ENCODE assay signal across 9 mouse cellular contexts in genomic region chr1:75315456-75316365, GRCm38 (mm10). TPM values are rescaled to one million over a fixed set of nuclear protein-coding genes. Genes with fewer than 3 reads are reported as not detected.
DNase-seq lines count a peak whose midpoint lies in the region; ATAC-seq and TF ChIP-seq lines count a peak whose summit lies in the region.
"Had no signal": no experiment of that assay in that cellular context is flagged by ENCODE, and none has a peak within 500 bp of the region (broad histone marks: within the 10 kb centered on the region; RNA-seq: fewer than 3 reads in every experiment).

No protein-coding gene starts in this region.

- H3K79me2 ChIP-seq in CH12.LX (replicated peaks; ENCODE audit: control insufficient read depth, extremely low read depth, insufficient read depth, poor library complexity, severe bottlenecking) = no peaks in the 10 kb centered on the region

- no peak for TF ChIP-seq POLR2A in CH12.LX (IDR thresholded peaks at IDR 0.05; ENCODE audit: low read depth, low read length)

- H3K4me1 ChIP-seq in erythroblast, embryonic 14.5 days (ENCODE audit: control insufficient read depth) = peaks cover 36% of the 10 kb centered on the region
- H3K4me1 ChIP-seq in CH12.LX (ENCODE audit: control insufficient read depth in 1 of 2, insufficient read depth in 2 of 2) = peaks cover 6 to 34% of the 10 kb centered on the region in 2 experiments
- peaks cover 6% of the 10 kb centered on the region; the same call in 1 of the 2 replicates for H3K4me1 ChIP-seq in forebrain, embryonic 14.5 days (ENCODE audit: control insufficient read depth, insufficient read depth, low read length)
- H3K4me1 ChIP-seq in liver, embryonic 11.5 days (replicated peaks; ENCODE audit: control insufficient read depth, insufficient read depth, low read length) = peaks cover 12% of the 10 kb centered on the region

- H3K4me2 ChIP-seq in CH12.LX (ENCODE audit: insufficient read depth, low read depth, poor library complexity, severe bottlenecking) = peak overlapping the region; percentile 63
- H3K4me2 ChIP-seq in forebrain, embryonic 14.5 days (ENCODE audit: low read length) = peak overlapping the region; percentile 66
- H3K4me2 ChIP-seq in liver, embryonic 11.5 days = peak overlapping the region; percentile 93

- TF ChIP-seq EP300 in CH12.LX (IDR thresholded peaks at IDR 0.05; ENCODE audit: low read length) = no peak

- peak overlapping the region; percentile 89 for H3K4me3 ChIP-seq in erythroblast, embryonic 14.5 days (replicated peaks)
- peak overlapping the region; percentile 64 to 87 (median 86) for H3K4me3 ChIP-seq in CH12.LX (replicated peaks in 1 of 3; ENCODE audit: low read depth in 2 of 3, low read length in 2 of 3, poor library complexity in 1 of 3)
- peak overlapping the region; percentile 71 for H3K4me3 ChIP-seq in forebrain, embryonic 14.5 days (ENCODE audit: low read depth, low read length)
- H3K4me3 ChIP-seq in liver, embryonic 11.5 days (ENCODE audit: low read depth, low read length) = peak overlapping the region; percentile 62

- TF ChIP-seq RAD21 in CH12.LX (IDR thresholded peaks at IDR 0.05; ENCODE audit: low read depth, low read length) = no peak

- DNase-seq in CH12.LX (ENCODE audit: extremely low read depth) = no peak
- DNase-seq in forebrain, embryonic 14.5 days (ENCODE audit: low spot score) = no peak
- DNase-seq in liver, embryonic 11.5 days (ENCODE audit: low spot score) = no peak
- peak; percentile 36 for DNase-seq in testis, postnatal 14 days (ENCODE audit: low spot score)
- DNase-seq in urinary bladder, postnatal 10 days (ENCODE audit: low spot score) = no peak

- no peak for ATAC-seq in erythroblast, adult 5-6 weeks (replicated peaks; ENCODE audit: low FRiP score, poor library complexity, severe bottlenecking)
- ATAC-seq in forebrain, embryonic 14.5 days = no peak
- ATAC-seq in liver, embryonic 11.5 days (replicated peaks; ENCODE audit: low FRiP score) = no peak
- ATAC-seq in monocyte, adult 5-6 weeks (replicated peaks; ENCODE audit: insufficient number of reproducible peaks, low FRiP score, low TSS enrichment, poor library complexity, severe bottlenecking) = no peak

- peaks cover 48% of the 10 kb centered on the region for H3K36me3 ChIP-seq in erythroblast, embryonic 14.5 days (ENCODE audit: control insufficient read depth)
- peaks cover 30 to 48% of the 10 kb centered on the region in 2 experiments for H3K36me3 ChIP-seq in CH12.LX (replicated peaks in 1 of 2; ENCODE audit: control insufficient read depth in 1 of 2, insufficient read depth in 1 of 2, low read length in 1 of 2)
- H3K36me3 ChIP-seq in forebrain, embryonic 14.5 days (ENCODE audit: control insufficient read depth, insufficient read depth, low read length) = peaks cover 45% of the 10 kb centered on the region
- H3K36me3 ChIP-seq in liver, embryonic 11.5 days (ENCODE audit: control insufficient read depth, insufficient read depth, low read length) = peaks cover 14% of the 10 kb centered on the region

- H3K27ac ChIP-seq in CH12.LX (ENCODE audit: insufficient read depth, low read depth) = no peak overlapping the region
- H3K27ac ChIP-seq in forebrain, embryonic 14.5 days (ENCODE audit: low read depth, low read length) = no peak overlapping the region
- H3K27ac ChIP-seq in liver, embryonic 11.5 days (ENCODE audit: low read depth, low read length) = peak overlapping the region; percentile 87

- dilution Hi-C loops in CH12.LX (cut with MboI; ENCODE audit: extremely low pct_ligation_motif_present, extremely low pct_unique_long_range_greater_than_20kb, low sequenced_read_pairs) = no loop called here

- in situ Hi-C loops in CH12.LX (cut with MboI; ENCODE audit: low pct_ligation_motif_present, low pct_unique_long_range_greater_than_20kb, low sequenced_read_pairs) = no loop called here

- 87% methylated on average over 29 of the region's 29 CpGs for WGBS in forebrain, embryonic 14.5 days
- WGBS in liver, embryonic 11.5 days = 83% methylated on average over 29 of the region's 29 CpGs

- H3K9me3 ChIP-seq in erythroblast, embryonic 14.5 days (ENCODE audit: control insufficient read depth, low read length) = 0 out of 2 replicates have a peak, but pooled peaks cover 2% of the 10 kb centered on the region
- no peaks in the 10 kb centered on the region for H3K9me3 ChIP-seq in CH12.LX (replicated peaks; ENCODE audit: low read length)
- no peaks in the 10 kb centered on the region for H3K9me3 ChIP-seq in forebrain, embryonic 14.5 days (replicated peaks; ENCODE audit: control insufficient read depth, low read length)
- no peaks in the 10 kb centered on the region for H3K9me3 ChIP-seq in liver, embryonic 11.5 days (ENCODE audit: control insufficient read depth, low read length)

- H3K9ac ChIP-seq in CH12.LX (ENCODE audit: insufficient read depth, low read depth) = peak overlapping the region; percentile 85
- peak overlapping the region; percentile 77; the same call in 1 of the 2 replicates for H3K9ac ChIP-seq in forebrain, embryonic 14.5 days (ENCODE audit: low read length)
- H3K9ac ChIP-seq in liver, embryonic 11.5 days (ENCODE audit: low read depth, low read length) = peak overlapping the region; percentile 72

- no peaks in the 10 kb centered on the region for H3K27me3 ChIP-seq in erythroblast, embryonic 14.5 days (ENCODE audit: control insufficient read depth)
- no peaks in the 10 kb centered on the region for H3K27me3 ChIP-seq in CH12.LX (replicated peaks)
- H3K27me3 ChIP-seq in forebrain, embryonic 14.5 days (replicated peaks; ENCODE audit: control insufficient read depth, insufficient read depth, low read length) = no peaks in the 10 kb centered on the region
- H3K27me3 ChIP-seq in liver, embryonic 11.5 days (replicated peaks; ENCODE audit: control insufficient read depth, insufficient read depth, low read length) = no peaks in the 10 kb centered on the region

- TF ChIP-seq CTCF in CH12.LX (conservative IDR thresholded peaks at IDR 0.05 in 1 of 2, IDR thresholded peaks at IDR 0.05 in 1 of 2; ENCODE audit: low read depth in 2 of 2, low read length in 2 of 2) = no peak

TF ChIP-seq in CH12.LX, 34 proteins besides CTCF, POLR2A, EP300 and RAD21 (continues in another document):
- TF ChIP-seq MYC (IDR thresholded peaks at IDR 0.05; ENCODE audit: low read depth, low read length) = no peak
- TF ChIP-seq MXI1 (IDR thresholded peaks at IDR 0.05; ENCODE audit: low read depth, low read length) = no peak
- TF ChIP-seq USF2 (conservative IDR thresholded peaks at IDR 0.05; ENCODE audit: low read depth, low read length) = no peak
- no peak for TF ChIP-seq ETS1 (conservative IDR thresholded peaks at IDR 0.05; ENCODE audit: low read depth, low read length)

RNA-seq across cellular contexts. Expression of gene Dnpep, which starts 2.1 kb away (rescaled TPM):
- 3.7 and 4.8 TPM in 2 replicates for polyA plus RNA-seq in erythroblast, embryonic 14.5 days (2012)
- total RNA-seq in erythroblast, adult 5-6 weeks (2015; ENCODE audit: low replicate concordance) = 14.0 and 20.3 TPM in 2 replicates
- 7.7 and 11.8 TPM in 2 replicates for total RNA-seq in erythroblast, adult 5-6 weeks (2017; ENCODE audit: low replicate concordance)
- total RNA-seq in CH12.LX (2012; rRNA removed) (67.3 and 73.8 TPM in 2 replicates), CH12.LX (2014; rRNA removed) (48.4 and 50.4 TPM in 2 replicates)
- 35.0 and 39.8 TPM in 2 replicates for polyA plus RNA-seq in CH12.LX (2012; ENCODE audit: insufficient read length, low read depth)
- polyA plus RNA-seq in forebrain, embryonic 14.5 days (2014; fragmentation: Nextera tagmentation; extraction: Ambion mirVana) = 160 and 178 TPM in 2 replicates
- polyA plus RNA-seq in liver, embryonic 11.5 days (2014; fragmentation: Nextera tagmentation; extraction: Ambion mirVana) = 83.7 and 98.7 TPM in 2 replicates
- total RNA-seq in monocyte, adult 5-6 weeks (2017) = 24.0 to 37.3 TPM (median 32.1 TPM) in 3 replicates

RNA-seq across cellular contexts. Expression of gene Resp18, which starts 37.5 kb away (rescaled TPM):
- polyA plus RNA-seq in erythroblast, embryonic 14.5 days (2012) = not detected in 2 replicates
- total RNA-seq in erythroblast, adult 5-6 weeks (2015; ENCODE audit: low replicate concordance) = not detected in 2 replicates
- not detected in 2 replicates for total RNA-seq in erythroblast, adult 5-6 weeks (2017; ENCODE audit: low replicate concordance)
- total RNA-seq in CH12.LX (2012; rRNA removed) = not detected in 2 replicates
- not detected in 2 replicates for total RNA-seq in CH12.LX (2014; rRNA removed)
- polyA plus RNA-seq in CH12.LX (2012; ENCODE audit: insufficient read length, low read depth) = not detected in 2 replicates
- polyA plus RNA-seq in forebrain, embryonic 14.5 days (2014; fragmentation: Nextera tagmentation; extraction: Ambion mirVana) = 62.4 and 68.1 TPM in 2 replicates
- 0.40 TPM in 1 of 2 replicates, not detected in the other for polyA plus RNA-seq in liver, embryonic 11.5 days (2014; fragmentation: Nextera tagmentation; extraction: Ambion mirVana)
- total RNA-seq in monocyte, adult 5-6 weeks (2017) = not detected in 3 replicates
- total RNA-seq: heart, postnatal 10 days had no signal

RNA-seq across cellular contexts. Expression of gene Des, which starts 44.4 kb away (rescaled TPM):
- polyA plus RNA-seq in erythroblast, embryonic 14.5 days (2012) = 0.03 and 0.12 TPM in 2 replicates
- not detected in 2 replicates for total RNA-seq in erythroblast, adult 5-6 weeks (2015; ENCODE audit: low replicate concordance)
- total RNA-seq in erythroblast, adult 5-6 weeks (2017; ENCODE audit: low replicate concordance) = not detected in 2 replicates
- total RNA-seq in CH12.LX (2012; rRNA removed) = 9.1 and 9.3 TPM in 2 replicates
- total RNA-seq in CH12.LX (2014; rRNA removed) = 10.0 and 11.7 TPM in 2 replicates
- 18.9 and 20.9 TPM in 2 replicates for polyA plus RNA-seq in CH12.LX (2012; ENCODE audit: insufficient read length, low read depth)
- 1.3 and 1.4 TPM in 2 replicates for polyA plus RNA-seq in forebrain, embryonic 14.5 days (2014; fragmentation: Nextera tagmentation; extraction: Ambion mirVana)
- 13.3 and 14.5 TPM in 2 replicates for polyA plus RNA-seq in liver, embryonic 11.5 days (2014; fragmentation: Nextera tagmentation; extraction: Ambion mirVana)
- not detected in 3 replicates for total RNA-seq in monocyte, adult 5-6 weeks (2017)

RNA-seq across cellular contexts. Expression of gene Ptprn, which starts 51.4 kb away (rescaled TPM):
- polyA plus RNA-seq in erythroblast, embryonic 14.5 days (2012) = not detected in 2 replicates
- total RNA-seq in erythroblast, adult 5-6 weeks (2015; ENCODE audit: low replicate concordance) = not detected in 2 replicates
- not detected in 2 replicates for total RNA-seq in erythroblast, adult 5-6 weeks (2017; ENCODE audit: low replicate concordance)
- total RNA-seq in CH12.LX (2012; rRNA removed) = 0.04 TPM in 1 of 2 replicates, not detected in the other
- total RNA-seq in CH12.LX (2014; rRNA removed) = not detected in 2 replicates
- polyA plus RNA-seq in CH12.LX (2012; ENCODE audit: insufficient read length, low read depth) = 0.16 TPM in 1 of 2 replicates, not detected in the other
- 5.1 and 8.0 TPM in 2 replicates for polyA plus RNA-seq in forebrain, embryonic 14.5 days (2014; fragmentation: Nextera tagmentation; extraction: Ambion mirVana)
- polyA plus RNA-seq in liver, embryonic 11.5 days (2014; fragmentation: Nextera tagmentation; extraction: Ambion mirVana) = 0.55 and 1.0 TPM in 2 replicates
- not detected in 3 replicates for total RNA-seq in monocyte, adult 5-6 weeks (2017)

RNA-seq across cellular contexts. Expression of gene Speg, which starts 59.4 kb away (rescaled TPM):
- 0.10 and 0.18 TPM in 2 replicates for polyA plus RNA-seq in erythroblast, embryonic 14.5 days (2012)
- total RNA-seq in erythroblast, adult 5-6 weeks (2015; ENCODE audit: low replicate concordance) = not detected in 2 replicates
- 1.7 TPM in 1 of 2 replicates, not detected in the other for total RNA-seq in erythroblast, adult 5-6 weeks (2017; ENCODE audit: low replicate concordance)
- total RNA-seq in CH12.LX (2012; rRNA removed) (14.2 and 18.8 TPM in 2 replicates), CH12.LX (2014; rRNA removed) (13.0 and 13.1 TPM in 2 replicates)
- 30.7 and 31.7 TPM in 2 replicates for polyA plus RNA-seq in CH12.LX (2012; ENCODE audit: insufficient read length, low read depth)
- 8.3 and 8.8 TPM in 2 replicates for polyA plus RNA-seq in forebrain, embryonic 14.5 days (2014; fragmentation: Nextera tagmentation; extraction: Ambion mirVana)
- polyA plus RNA-seq in liver, embryonic 11.5 days (2014; fragmentation: Nextera tagmentation; extraction: Ambion mirVana) = 24.8 and 32.3 TPM in 2 replicates
- 0.49 TPM in 1 of 3 replicates, not detected in the others for total RNA-seq in monocyte, adult 5-6 weeks (2017)

Comparison
In these comparisons a context has a peak if more than half of its experiments do, and no peak if none do; other contexts are left out.
1. RNA of gene Resp18, which starts 37.5 kb away (polyA plus RNA-seq): 62.4 to 68.1 TPM in forebrain, embryonic 14.5 days; not detected in erythroblast, embryonic 14.5 days, not detected in CH12.LX and 0.40 TPM in liver, embryonic 11.5 days; every median in the first group is over 10 times any median in the second.
2. Peak in every context shown above with its lines, with median percentiles within 50 percentile points of each other: H3K4me3 ChIP-seq, H3K4me2 ChIP-seq and H3K9ac ChIP-seq.